ENCODE assay signal across 15 mouse cellular contexts in genomic region chr5:25096431-25096830, GRCm38 (mm10). TPM values are rescaled to one million over a fixed set of nuclear protein-coding genes. Genes with fewer than 3 reads are reported as not detected.
DNase-seq lines count a peak whose midpoint lies in the region; ATAC-seq and TF ChIP-seq lines count a peak whose summit lies in the region.
"Had no signal": no experiment of that assay in that cellular context is flagged by ENCODE, and none has a peak within 500 bp of the region (broad histone marks: within the 10 kb centered on the region; RNA-seq: fewer than 3 reads in every experiment).

No protein-coding gene starts in this region.

- H3K79me2 ChIP-seq in liver, adult 2 months (ENCODE audit: control insufficient read depth, insufficient read depth, low read length), result peaks cover 46% of the 10 kb centered on the region
- no peaks in the 10 kb centered on the region for H3K79me2 ChIP-seq in myocyte (ENCODE audit: control insufficient read depth, insufficient read depth)

- H3K36me3 ChIP-seq in liver, adult 2 months (ENCODE audit: control insufficient read depth, insufficient read depth, low read length), result no peaks in the 10 kb centered on the region
- H3K36me3 ChIP-seq in liver, embryonic 11.5 days (ENCODE audit: control insufficient read depth, insufficient read depth, low read length), result no peaks in the 10 kb centered on the region
- H3K36me3 ChIP-seq in myocyte (ENCODE audit: control insufficient read depth, insufficient read depth), result no peaks in the 10 kb centered on the region
- H3K36me3 ChIP-seq: heart, embryonic 13.5 days; hindbrain, embryonic 12.5 days; limb, embryonic 10.5 days; liver, embryonic 13.5 days; lung, embryonic 15.5 days; midbrain, embryonic 15.5 days had no signal

- H3K27me3 ChIP-seq in liver, adult 2 months (ENCODE audit: control insufficient read depth, insufficient read depth, low read length), result no peaks in the 10 kb centered on the region
- peaks cover 39% of the 10 kb centered on the region for H3K27me3 ChIP-seq in liver, embryonic 11.5 days (replicated peaks; ENCODE audit: control insufficient read depth, insufficient read depth, low read length)
- peaks cover 34% of the 10 kb centered on the region for H3K27me3 ChIP-seq in myocyte (ENCODE audit: control insufficient read depth, insufficient read depth, insufficient read length)

- H3ac ChIP-seq in myocyte (ENCODE audit: control insufficient read depth, insufficient read length), result no peak overlapping the region

- peak; percentile 78 for DNase-seq in liver, adult 2 months (ENCODE audit: extremely low read depth, low read depth, low spot score)
- DNase-seq in liver, embryonic 11.5 days (ENCODE audit: low spot score), result no peak
- peak; percentile 65 for DNase-seq in adrenal gland, postnatal 25 days
- DNase-seq in gastrocnemius, postnatal 14 days, result peak; percentile 78
- DNase-seq in testis, postnatal 10 days (ENCODE audit: low spot score), result no peak
- DNase-seq in spleen, adult 18-20 months, result no peak
- DNase-seq: cerebellum, adult 9-11 months; liver, embryonic 13.5 days had no signal

- intact Hi-C loops in gastrocnemius, postnatal 14 days (cut with DNase I; ENCODE audit: low total_unique reads), result no loop called here

- no peak overlapping the region for H3K4me3 ChIP-seq in liver, adult 2 months (ENCODE audit: insufficient read depth, low read depth, low read length)
- no peak overlapping the region for H3K4me3 ChIP-seq in liver, embryonic 11.5 days (ENCODE audit: low read depth, low read length)
- no peak overlapping the region for H3K4me3 ChIP-seq in myocyte
- H3K4me3 ChIP-seq: heart, embryonic 13.5 days; hindbrain, embryonic 12.5 days; limb, embryonic 10.5 days; liver, embryonic 13.5 days; lung, embryonic 15.5 days; midbrain, embryonic 15.5 days had no signal

- peak overlapping the region; percentile 55 for H3K27ac ChIP-seq in liver, adult 2 months (replicated peaks; ENCODE audit: insufficient read depth, low read depth, low read length)
- H3K27ac ChIP-seq in liver, embryonic 11.5 days (ENCODE audit: low read depth, low read length), result no peak overlapping the region
- H3K27ac ChIP-seq: heart, embryonic 13.5 days; hindbrain, embryonic 12.5 days; limb, embryonic 10.5 days; liver, embryonic 13.5 days; lung, embryonic 15.5 days; midbrain, embryonic 15.5 days had no signal

- H3K4me1 ChIP-seq in liver, adult 2 months (ENCODE audit: control insufficient read depth, insufficient read depth, low read length), result peaks cover 25% of the 10 kb centered on the region
- no peaks in the 10 kb centered on the region for H3K4me1 ChIP-seq in liver, embryonic 11.5 days (replicated peaks; ENCODE audit: control insufficient read depth, insufficient read depth, low read length)

- H3K9me3 ChIP-seq in liver, embryonic 11.5 days (ENCODE audit: control insufficient read depth, low read length), result no peaks in the 10 kb centered on the region
- H3K9me3 ChIP-seq: heart, embryonic 13.5 days; hindbrain, embryonic 12.5 days; limb, embryonic 10.5 days; liver, embryonic 13.5 days; lung, embryonic 15.5 days; midbrain, embryonic 15.5 days had no signal

- TF ChIP-seq CTCF in liver, adult 2 months (IDR thresholded peaks at IDR 0.05; ENCODE audit: low read depth, low read length), result no peak

- no peak overlapping the region for H3K4me2 ChIP-seq in liver, embryonic 11.5 days
- no peak overlapping the region for H3K4me2 ChIP-seq in myocyte (ENCODE audit: low read depth)
- H3K4me2 ChIP-seq: heart, embryonic 13.5 days; hindbrain, embryonic 12.5 days; liver, embryonic 13.5 days; lung, embryonic 15.5 days; midbrain, embryonic 15.5 days had no signal

- 0 out of 2 replicates have a peak overlapping the region, but pooled peaks have one; percentile 45 for H3K9ac ChIP-seq in liver, adult 2 months (ENCODE audit: low read depth, low read length)
- no peak overlapping the region for H3K9ac ChIP-seq in liver, embryonic 11.5 days (ENCODE audit: low read depth, low read length)
- H3K9ac ChIP-seq: heart, embryonic 13.5 days; hindbrain, embryonic 12.5 days; liver, embryonic 13.5 days; lung, embryonic 15.5 days; midbrain, embryonic 15.5 days had no signal

- TF ChIP-seq POLR2A in liver, adult 2 months (IDR thresholded peaks at IDR 0.05; ENCODE audit: extremely low read depth, insufficient read depth, low read length), result no peak
- no peak for TF ChIP-seq POLR2A in myocyte (IDR thresholded peaks at IDR 0.05; ENCODE audit: insufficient read length, low read depth)

- ATAC-seq in liver, embryonic 11.5 days (replicated peaks; ENCODE audit: low FRiP score), result no peak
- ATAC-seq: inflammation-experienced regulatory T-cells, adult 6 months; midbrain, embryonic 15.5 days had no signal

- 19% methylated on average over 4 of the region's 4 CpGs for WGBS in liver, adult 2 months
- WGBS in liver, embryonic 11.5 days, result 58% methylated on average over 4 of the region's 4 CpGs

TF ChIP-seq in myocyte, 11 proteins besides CTCF, POLR2A, EP300 and RAD21:
- TF ChIP-seq MYOD1 (IDR thresholded peaks at IDR 0.05; ENCODE audit: control insufficient read depth in 1 of 3, insufficient read length in 2 of 3, low read depth in 2 of 3), result peak in 1 of 3 experiments; percentile 48
- no peak for TF ChIP-seq USF1 (IDR thresholded peaks at IDR 0.05; ENCODE audit: low read depth)
- TF ChIP-seq CEBPB (IDR thresholded peaks at IDR 0.05; ENCODE audit: insufficient read depth, poor library complexity, severe bottlenecking), result 0 out of 2 replicates have a peak, but pooled peaks have one; percentile 22
- no peak for TF ChIP-seq MAX (IDR thresholded peaks at IDR 0.05; ENCODE audit: low read depth)
- no peak for TF ChIP-seq E2F4 (IDR thresholded peaks at IDR 0.05; ENCODE audit: insufficient read depth)
- no peak for TF ChIP-seq REST (IDR thresholded peaks at IDR 0.05; ENCODE audit: insufficient read depth, insufficient read length)
- TF ChIP-seq SRF (IDR thresholded peaks at IDR 0.05; ENCODE audit: control insufficient read depth, insufficient read length, low read depth), result no peak
- TF ChIP-seq TCF12 (IDR thresholded peaks at IDR 0.05; ENCODE audit: insufficient read depth, poor library complexity, severe bottlenecking), result no peak
- no peak for TF ChIP-seq TCF3 (IDR thresholded peaks at IDR 0.05; ENCODE audit: insufficient read length, low read depth)
- no peak for TF ChIP-seq POLR2AphosphoS2 (IDR thresholded peaks at IDR 0.05; ENCODE audit: insufficient read length, low read depth)
- peak; percentile 19 to 73 (median 47) for TF ChIP-seq MYOG (IDR thresholded peaks at IDR 0.05; ENCODE audit: control insufficient read depth in 1 of 3, insufficient read depth in 1 of 3, insufficient read length in 2 of 3, low read depth in 2 of 3)

RNA-seq across cellular contexts. Expression of gene Prkag2, which starts 4.0 kb away (rescaled TPM):
- 19.1 and 21.1 TPM in 2 replicates for total RNA-seq in liver, adult 2 months (2014; rRNA removed)
- polyA plus RNA-seq in liver, adult 2 months (2012; rRNA removed), result 12.4 and 14.8 TPM in 2 replicates
- 12.8 and 15.8 TPM in 2 replicates for polyA plus RNA-seq in liver, embryonic 11.5 days (2014; fragmentation: Nextera tagmentation; extraction: Ambion mirVana)
- total RNA-seq in adrenal gland, postnatal 25 days (2021), result 32.5 and 34.8 TPM in 2 replicates
- total RNA-seq in gastrocnemius, postnatal 14 days (2021), result 10 to 100 TPM; 13.1 to 15.1 TPM
- 5.8 TPM for polyA plus RNA-seq in myocyte (2012; fragmentation: generic; extraction: Trizol)

Comparison
In these comparisons a context has a peak if more than half of its experiments do, and no peak if none do; other contexts are left out.
1. DNase-seq: peak in liver, adult 2 months (single experiment), adrenal gland, postnatal 25 days (single experiment) and gastrocnemius, postnatal 14 days (single experiment); none in liver, embryonic 11.5 days (single experiment), testis, postnatal 10 days (single experiment) and spleen, adult 18-20 months (0 of 2).